Mouse (Mus musculus): Measurements from ENCODE around the gene Pip5k1a. TPM values are rescaled to one million over a fixed set of nuclear protein-coding genes. Genes with fewer than 3 reads are reported as not detected.

Pip5k1a gene
- polyA plus RNA-seq, 1 experiment: not detected

DNA sequence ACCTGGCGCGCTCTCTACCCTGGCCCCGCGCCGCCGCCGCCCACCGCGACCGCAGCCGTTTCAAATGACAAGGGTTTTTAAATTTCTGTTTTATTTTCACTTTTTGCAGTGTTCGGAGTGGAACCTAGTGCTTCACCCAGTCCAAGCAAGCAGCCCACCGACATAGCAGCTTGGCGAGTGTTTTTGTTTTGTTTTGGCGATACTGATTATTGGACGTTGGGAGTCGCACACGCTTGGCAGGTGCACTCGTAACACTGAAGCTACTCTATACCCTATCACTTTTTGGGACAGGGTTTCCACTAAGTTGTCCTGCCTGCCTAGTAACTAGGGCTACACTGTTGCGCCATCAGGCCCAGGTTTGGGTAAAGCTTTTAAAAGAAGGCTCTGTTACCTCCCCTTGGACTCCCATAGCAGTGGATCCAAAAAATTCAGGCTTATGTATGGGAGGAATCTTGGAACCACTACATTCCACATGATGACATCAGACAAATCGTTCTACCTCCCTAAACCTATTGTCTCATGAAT, 90.1 kb downstream of the Pip5k1a start:
- peaks cover 13% of the 10 kb centered on the region for H3K4me1 ChIP-seq (ENCODE audit: control insufficient read depth, insufficient read depth, low read length)
- peak overlapping the region; percentile 73 for H3K4me3 ChIP-seq (ENCODE audit: insufficient read depth, low read depth, low read length)
- no peak for TF ChIP-seq POLR2A (IDR thresholded peaks at IDR 0.05; ENCODE audit: insufficient read depth, low read depth, low read length)
- TF ChIP-seq CTCF (IDR thresholded peaks at IDR 0.05; ENCODE audit: insufficient read depth, low read depth, low read length): no peak
- WGBS: 2% methylated on average over 21 of the region's 21 CpGs
- no peak overlapping the region for H3K27ac ChIP-seq (ENCODE audit: insufficient read depth, low read depth, low read length)

DNA sequence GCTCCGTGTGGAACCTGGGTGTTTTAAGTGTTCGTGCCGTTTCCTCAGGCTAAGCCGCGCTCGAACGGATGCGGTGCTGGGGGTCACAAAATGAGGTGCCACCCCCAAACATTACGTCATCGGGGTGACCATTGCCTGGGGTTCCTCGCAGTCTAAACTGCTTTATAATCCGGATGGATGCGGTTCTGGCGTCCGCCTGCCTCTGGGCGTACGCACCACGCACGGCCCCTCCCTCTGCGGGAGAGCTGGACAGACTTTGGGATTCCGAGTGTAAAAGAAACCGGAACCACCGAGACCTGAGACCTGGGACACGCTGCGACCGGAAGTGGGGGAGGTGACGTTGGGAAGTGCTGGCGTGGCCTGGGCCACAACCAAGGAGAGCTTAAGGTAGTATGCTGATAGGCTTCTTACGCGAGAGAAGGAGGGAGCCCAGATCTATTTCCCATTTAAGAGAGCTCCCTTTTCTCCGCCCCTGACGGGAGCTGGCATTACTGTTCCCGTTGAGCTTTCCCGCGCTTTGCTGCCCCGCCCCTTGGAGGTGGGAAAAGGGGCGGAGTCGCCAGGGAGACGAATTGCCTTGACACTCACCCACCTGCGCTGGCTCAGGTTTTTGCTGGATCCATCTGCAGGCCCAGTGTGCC, 90.7 kb downstream of the Pip5k1a start:
- peaks cover 13% of the 10 kb centered on the region for H3K4me1 ChIP-seq (ENCODE audit: control insufficient read depth, insufficient read depth, low read length)
- H3K27ac ChIP-seq (ENCODE audit: insufficient read depth, low read depth, low read length): peak overlapping the region; percentile 91
- WGBS: under 1% methylated on average over 40 of the region's 40 CpGs
- TF ChIP-seq CTCF (IDR thresholded peaks at IDR 0.05; ENCODE audit: insufficient read depth, low read depth, low read length) (no peak), POLR2A (IDR thresholded peaks at IDR 0.05; ENCODE audit: insufficient read depth, low read depth, low read length) (no peak)
- peak overlapping the region; percentile 73 for H3K4me3 ChIP-seq (ENCODE audit: insufficient read depth, low read depth, low read length)

DNA sequence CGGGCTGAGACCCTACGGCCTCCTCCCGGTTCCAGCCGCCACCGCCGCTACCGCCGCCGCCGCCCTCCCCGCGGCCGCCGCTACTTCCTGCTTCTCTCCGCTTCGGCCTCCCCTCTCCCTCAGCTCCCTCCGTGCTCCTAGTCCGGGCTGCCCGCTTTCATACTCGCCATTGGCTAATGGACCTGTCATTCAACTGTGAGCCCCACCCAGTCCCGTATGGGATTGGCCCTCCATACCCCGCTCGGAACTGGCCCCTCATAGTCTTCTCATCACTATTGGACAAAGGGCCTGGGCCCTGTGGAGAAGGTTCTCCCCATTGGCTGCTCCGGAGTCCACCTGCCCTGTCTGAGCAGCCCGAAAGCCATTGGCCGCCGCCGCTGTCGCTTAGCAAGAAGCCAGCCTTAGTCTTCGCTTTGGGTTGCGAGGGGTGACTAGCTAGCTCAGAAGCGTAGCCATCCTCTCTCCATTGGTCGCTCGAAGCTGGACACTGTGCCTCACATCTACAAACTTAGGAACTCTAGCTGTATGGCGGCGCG, 91.3 kb downstream of the Pip5k1a start, which contains the start of gene Zfp687:
Gene Zfp687, minus strand, starts transcription at position 112 of the 536 bp plus-strand sequence.
- no peak for TF ChIP-seq CTCF (IDR thresholded peaks at IDR 0.05; ENCODE audit: insufficient read depth, low read depth, low read length)
- 0 out of 2 replicates have a peak, but pooled peaks have one; percentile 44 for TF ChIP-seq POLR2A (IDR thresholded peaks at IDR 0.05; ENCODE audit: insufficient read depth, low read depth, low read length)

DNA sequence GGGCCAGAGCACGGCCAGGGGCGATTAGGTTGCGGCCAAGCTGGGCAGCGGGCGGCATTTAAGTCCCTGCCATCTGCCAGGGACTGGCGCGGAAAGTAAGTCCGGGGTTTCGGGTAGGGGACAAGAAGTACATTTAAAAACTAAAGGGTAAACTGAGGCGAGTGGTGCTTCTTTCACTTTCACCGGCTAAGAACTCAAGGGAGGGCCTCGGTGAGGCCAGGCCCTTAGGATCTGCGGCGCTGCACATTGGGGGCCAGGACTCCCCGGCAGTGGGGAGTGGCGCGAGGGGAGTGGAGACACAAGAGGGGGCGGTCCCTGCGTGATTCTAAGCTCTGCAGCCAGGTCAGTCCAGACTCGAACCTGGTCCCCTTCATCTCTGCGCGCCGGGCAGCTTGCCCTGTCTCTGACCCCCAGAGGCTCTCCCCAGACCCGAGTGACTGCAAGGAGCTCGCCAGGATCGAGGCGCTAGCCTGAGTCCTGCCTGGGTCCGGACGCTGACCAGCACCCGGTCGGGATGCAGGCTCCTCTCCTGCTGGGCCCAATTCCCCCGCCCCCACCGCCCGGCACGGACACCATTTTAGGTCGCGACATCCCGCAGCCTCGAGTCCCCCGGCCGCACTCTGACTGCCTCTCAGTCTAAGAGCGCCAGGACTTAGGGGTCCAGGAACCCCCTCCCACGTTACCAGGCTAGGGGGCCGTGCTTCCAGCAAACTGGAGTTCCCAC, 92.1 kb downstream of the Pip5k1a start:
- H3K27ac ChIP-seq (ENCODE audit: insufficient read depth, low read depth, low read length): no peak overlapping the region; the same call in 1 of the 2 replicates
- TF ChIP-seq CTCF (IDR thresholded peaks at IDR 0.05; ENCODE audit: insufficient read depth, low read depth, low read length): no peak
- TF ChIP-seq POLR2A (IDR thresholded peaks at IDR 0.05; ENCODE audit: insufficient read depth, low read depth, low read length): no peak
- H3K4me3 ChIP-seq (ENCODE audit: insufficient read depth, low read depth, low read length): peak overlapping the region; percentile 85
- H3K4me1 ChIP-seq (ENCODE audit: control insufficient read depth, insufficient read depth, low read length): peaks cover 13% of the 10 kb centered on the region
- under 1% methylated on average over 44 of the region's 44 CpGs for WGBS

More for the DNA sequence above, 91.3 kb downstream of the Pip5k1a start, which contains the start of gene Zfp687:
- peaks cover 13% of the 10 kb centered on the region for H3K4me1 ChIP-seq (ENCODE audit: control insufficient read depth, insufficient read depth, low read length)
- H3K27ac ChIP-seq (ENCODE audit: insufficient read depth, low read depth, low read length): peak within 1 kb of the TSS; percentile 91
- peak within 1 kb of the TSS; percentile 85 for H3K4me3 ChIP-seq (ENCODE audit: insufficient read depth, low read depth, low read length)
- 1% methylated on average over 28 of the region's 37 CpGs for WGBS

DNA sequence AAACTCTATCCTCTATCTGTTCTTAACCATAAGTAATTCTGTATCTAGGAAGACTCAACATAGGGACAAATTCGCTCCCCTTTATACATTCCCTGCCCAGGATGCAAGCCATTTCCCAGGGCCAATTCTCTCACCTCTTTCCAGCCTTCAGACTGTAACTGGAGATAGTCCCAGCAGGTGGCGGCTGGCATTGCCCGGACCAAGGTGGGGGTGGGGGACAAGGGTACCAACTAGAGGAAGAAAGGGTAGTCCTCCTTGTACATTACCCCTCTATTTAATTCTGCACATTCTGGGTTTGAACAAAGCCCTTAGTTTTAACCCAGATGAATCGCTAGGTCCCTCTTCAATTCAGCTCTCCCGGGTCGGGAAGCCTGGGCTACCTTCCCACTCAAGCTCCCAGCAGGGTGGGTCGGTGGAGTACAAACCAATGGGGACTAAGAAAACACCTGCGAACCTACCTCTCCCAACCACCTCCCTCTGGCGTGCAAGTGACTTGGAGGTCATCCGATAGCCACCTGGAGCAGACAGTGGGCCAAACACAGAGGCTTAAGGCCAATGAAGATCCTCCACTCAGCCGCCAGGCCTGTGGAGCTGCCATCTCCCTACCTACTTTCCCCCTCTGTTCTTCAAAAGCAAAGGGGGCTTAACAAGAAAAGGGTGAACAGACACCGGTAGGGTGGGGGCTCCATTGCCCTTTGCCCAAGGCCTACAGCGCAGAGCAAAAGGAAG, 92.9 kb downstream of the Pip5k1a start:
- TF ChIP-seq CTCF (IDR thresholded peaks at IDR 0.05; ENCODE audit: insufficient read depth, low read depth, low read length) (no peak), POLR2A (IDR thresholded peaks at IDR 0.05; ENCODE audit: insufficient read depth, low read depth, low read length) (no peak)
- 13% methylated on average over 13 of the region's 13 CpGs for WGBS
- H3K4me3 ChIP-seq (ENCODE audit: insufficient read depth, low read depth, low read length): peak overlapping the region; percentile 85
- no peak overlapping the region for H3K27ac ChIP-seq (ENCODE audit: insufficient read depth, low read depth, low read length)
- H3K4me1 ChIP-seq (ENCODE audit: control insufficient read depth, insufficient read depth, low read length): peaks cover 13% of the 10 kb centered on the region

DNA sequence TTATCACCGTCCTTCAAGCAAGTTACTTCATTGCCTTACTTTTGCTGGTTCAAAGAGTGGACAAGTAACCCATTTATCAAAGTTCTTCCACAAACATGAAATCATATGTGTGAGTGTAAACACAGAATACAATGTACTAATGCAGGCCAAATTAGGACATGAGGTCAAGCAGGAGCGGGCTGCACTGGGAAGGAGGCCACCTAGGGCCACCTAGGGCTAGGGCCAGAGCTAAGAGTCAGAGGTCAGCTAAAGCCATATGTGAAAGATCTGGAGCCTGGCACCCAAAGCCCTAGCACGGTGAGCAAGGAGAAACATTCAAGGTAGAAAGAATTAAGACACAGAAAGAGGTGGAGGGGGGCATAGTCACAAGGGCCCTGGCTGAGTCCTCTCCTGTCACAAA, 93.7 kb downstream of the Pip5k1a start:
- no peak overlapping the region for H3K4me3 ChIP-seq (ENCODE audit: insufficient read depth, low read depth, low read length)
- no peak overlapping the region for H3K27ac ChIP-seq (ENCODE audit: insufficient read depth, low read depth, low read length)
- WGBS: 85% methylated on average over 3 of the region's 3 CpGs
- TF ChIP-seq CTCF (IDR thresholded peaks at IDR 0.05; ENCODE audit: insufficient read depth, low read depth, low read length) (no peak), POLR2A (IDR thresholded peaks at IDR 0.05; ENCODE audit: insufficient read depth, low read depth, low read length) (no peak)
- H3K4me1 ChIP-seq (ENCODE audit: control insufficient read depth, insufficient read depth, low read length): peaks cover 13% of the 10 kb centered on the region

DNA sequence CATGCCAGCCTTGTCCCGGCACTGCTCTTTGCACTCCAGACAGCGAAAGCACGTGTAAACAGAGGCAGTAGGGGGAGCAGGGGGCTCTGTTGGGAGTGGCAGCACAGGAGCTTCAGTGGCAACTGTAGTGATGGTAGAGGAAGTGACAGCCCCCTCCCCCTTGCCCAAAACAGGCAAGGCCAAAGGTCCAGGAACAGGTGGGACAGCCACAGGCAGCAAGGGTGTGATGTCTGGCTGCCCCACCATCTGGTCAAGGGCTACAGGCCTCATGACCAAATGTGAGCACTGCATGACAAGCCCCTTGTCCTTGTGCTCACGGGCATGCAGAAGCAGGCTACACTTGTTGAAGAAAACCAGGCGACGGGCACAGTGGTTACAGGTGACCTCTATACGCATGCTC, 96.3 kb downstream of the Pip5k1a start:
- H3K27ac ChIP-seq (ENCODE audit: insufficient read depth, low read depth, low read length): no peak overlapping the region
- TF ChIP-seq POLR2A (IDR thresholded peaks at IDR 0.05; ENCODE audit: insufficient read depth, low read depth, low read length): no peak
- no peak for TF ChIP-seq CTCF (IDR thresholded peaks at IDR 0.05; ENCODE audit: insufficient read depth, low read depth, low read length)
- 87% methylated on average over 7 of the region's 7 CpGs for WGBS

More for the DNA sequence above, 96.3 kb downstream of the Pip5k1a start:
- Histone ChIP-seq H3K4me1 (ENCODE audit: control insufficient read depth, insufficient read depth, low read length) (peaks cover 13% of the 10 kb centered on the region), H3K4me3 (ENCODE audit: insufficient read depth, low read depth, low read length) (no peak overlapping the region)

Other genes starting within 250 kb of the Pip5k1a start
- not detected in 2 replicates for gene Psmb4, start 220.0 kb downstream of the Pip5k1a start, polyA plus RNA-seq (2012; ENCODE audit: insufficient read depth, insufficient read length, low replicate concordance, missing spikeins)
- not detected in 2 replicates for gene Selenbp1, start 173.9 kb downstream of the Pip5k1a start, polyA plus RNA-seq (2012; ENCODE audit: insufficient read depth, insufficient read length, low replicate concordance, missing spikeins)
- gene Rfx5, start 152.9 kb downstream of the Pip5k1a start, polyA plus RNA-seq (2012; ENCODE audit: insufficient read depth, insufficient read length, low replicate concordance, missing spikeins): not detected in 2 replicates
- gene Pi4kb, start 132.2 kb downstream of the Pip5k1a start, polyA plus RNA-seq (2012; ENCODE audit: insufficient read depth, insufficient read length, low replicate concordance, missing spikeins): not detected in 2 replicates
- 132 TPM in 1 of 2 replicates, not detected in the other for gene Zfp687, start 91.5 kb downstream of the Pip5k1a start, polyA plus RNA-seq (2012; ENCODE audit: insufficient read depth, insufficient read length, low replicate concordance, missing spikeins)
- 457 TPM in 1 of 2 replicates, not detected in the other for gene Psmd4, start 64.3 kb downstream of the Pip5k1a start, polyA plus RNA-seq (2012; ENCODE audit: insufficient read depth, insufficient read length, low replicate concordance, missing spikeins)
- gene Vps72, start 4.1 kb upstream of the Pip5k1a start, polyA plus RNA-seq (2012; ENCODE audit: insufficient read depth, insufficient read length, low replicate concordance, missing spikeins): not detected in 2 replicates
- not detected in 2 replicates for gene Tmod4, start 17.5 kb upstream of the Pip5k1a start, polyA plus RNA-seq (2012; ENCODE audit: insufficient read depth, insufficient read length, low replicate concordance, missing spikeins)
- gene Scnm1, start 27.1 kb upstream of the Pip5k1a start, polyA plus RNA-seq (2012; ENCODE audit: insufficient read depth, insufficient read length, low replicate concordance, missing spikeins): not detected in 2 replicates
- gene Lysmd1, start 27.2 kb upstream of the Pip5k1a start, polyA plus RNA-seq (2012; ENCODE audit: insufficient read depth, insufficient read length, low replicate concordance, missing spikeins): not detected in 2 replicates
- not detected in 2 replicates for gene Tnfaip8l2, start 35.4 kb upstream of the Pip5k1a start, polyA plus RNA-seq (2012; ENCODE audit: insufficient read depth, insufficient read length, low replicate concordance, missing spikeins)
- gene Sema6c, start 53.5 kb upstream of the Pip5k1a start, polyA plus RNA-seq (2012; ENCODE audit: insufficient read depth, insufficient read length, low replicate concordance, missing spikeins): not detected in 2 replicates
- gene Gabpb2, start 111.0 kb upstream of the Pip5k1a start, polyA plus RNA-seq (2012; ENCODE audit: insufficient read depth, insufficient read length, low replicate concordance, missing spikeins): not detected in 2 replicates
- gene Cdc42se1, start 121.8 kb upstream of the Pip5k1a start, polyA plus RNA-seq (2012; ENCODE audit: insufficient read depth, insufficient read length, low replicate concordance, missing spikeins): 164 TPM in 1 of 2 replicates, not detected in the other
- gene Mllt11, start 125.2 kb upstream of the Pip5k1a start, polyA plus RNA-seq (2012; ENCODE audit: insufficient read depth, insufficient read length, low replicate concordance, missing spikeins): not detected in 2 replicates
- not detected in 2 replicates for gene Gm128, start 134.7 kb upstream of the Pip5k1a start, polyA plus RNA-seq (2012; ENCODE audit: insufficient read depth, insufficient read length, low replicate concordance, missing spikeins)
- gene Bnipl, start 144.3 kb upstream of the Pip5k1a start, polyA plus RNA-seq (2012; ENCODE audit: insufficient read depth, insufficient read length, low replicate concordance, missing spikeins): not detected in 2 replicates
- not detected in 2 replicates for gene Mindy1, start 174.4 kb upstream of the Pip5k1a start, polyA plus RNA-seq (2012; ENCODE audit: insufficient read depth, insufficient read length, low replicate concordance, missing spikeins)
- gene Prune1, start 175.1 kb upstream of the Pip5k1a start, polyA plus RNA-seq (2012; ENCODE audit: insufficient read depth, insufficient read length, low replicate concordance, missing spikeins): not detected in 2 replicates
- gene Anxa9, start 200.2 kb upstream of the Pip5k1a start, polyA plus RNA-seq (2012; ENCODE audit: insufficient read depth, insufficient read length, low replicate concordance, missing spikeins): not detected in 2 replicates
- not detected in 2 replicates for gene Cers2, start 207.9 kb upstream of the Pip5k1a start, polyA plus RNA-seq (2012; ENCODE audit: insufficient read depth, insufficient read length, low replicate concordance, missing spikeins)